Mouse (Mus musculus) cerebellum, postnatal 4 days (tissue): ENCODE measurements around the gene Ythdf2.
"Not testable (repeated sequence)": the region's sequence is repeated elsewhere in the genome, so short reads cannot be mapped to it uniquely, and the experiment has no call there.

Experiments
- DNase-seq, 2 experiments: peaks; one replicate each; pipeline ENCODE4 v3.0.0; 2022; ENCODE audit warnings: low spot score in 2 of 2, mixed read lengths in 1 of 2

Gene Ythdf2

GRCm38 (mm10) chr4:132211953-132212734, at the start of gene Ythdf2:
Gene Ythdf2, minus strand, starts transcription at chr4:132212303.
- DNase-seq, result peak; percentile 97 to 99

GRCm38 (mm10) chr4:132260404-132261379, 48.6 kb upstream of the Ythdf2 start:
- DNase-seq, result peak in 1 of 2 experiments; percentile 43

- no peak for DNase-seq
Observed at GRCm38 (mm10) chr4:132259248-132259647, 47.1 kb upstream of the Ythdf2 start.

- no peak for DNase-seq
Observed at GRCm38 (mm10) chr4:132256384-132256783, 44.3 kb upstream of the Ythdf2 start.

GRCm38 (mm10) chr4:132254986-132255385, 42.9 kb upstream of the Ythdf2 start:
- DNase-seq, result no peak

- DNase-seq, result no peak
Observed at GRCm38 (mm10) chr4:132253622-132254021, 41.5 kb upstream of the Ythdf2 start.

- DNase-seq, result no peak
Observed at GRCm38 (mm10) chr4:132253128-132253527, 41.0 kb upstream of the Ythdf2 start.

GRCm38 (mm10) chr4:132251596-132251995, 39.5 kb upstream of the Ythdf2 start:
- no peak for DNase-seq

- no peak for DNase-seq
Observed at GRCm38 (mm10) chr4:132247451-132247997, 35.4 kb upstream of the Ythdf2 start.

- no peak for DNase-seq
Observed at GRCm38 (mm10) chr4:132245643-132246042, 33.5 kb upstream of the Ythdf2 start.

- no peak for DNase-seq
Observed at GRCm38 (mm10) chr4:132241208-132241607, 29.1 kb upstream of the Ythdf2 start.

- DNase-seq, result no peak
Observed at GRCm38 (mm10) chr4:132240367-132240766, 28.3 kb upstream of the Ythdf2 start.

GRCm38 (mm10) chr4:132238356-132238755, 26.3 kb upstream of the Ythdf2 start:
- no peak for DNase-seq

- no peak for DNase-seq
Observed at GRCm38 (mm10) chr4:132234710-132235109, 22.6 kb upstream of the Ythdf2 start.

- no peak for DNase-seq
Observed at GRCm38 (mm10) chr4:132230422-132230821, 18.3 kb upstream of the Ythdf2 start.

GRCm38 (mm10) chr4:132222001-132222400, 9.9 kb upstream of the Ythdf2 start:
- not testable (repeated sequence) for DNase-seq

- DNase-seq, result not testable (repeated sequence)
Observed at GRCm38 (mm10) chr4:132218439-132218838, 6.3 kb upstream of the Ythdf2 start.

GRCm38 (mm10) chr4:132217781-132218180, 5.7 kb upstream of the Ythdf2 start:
- DNase-seq, result no peak

GRCm38 (mm10) chr4:132216602-132217001, 4.5 kb upstream of the Ythdf2 start:
- DNase-seq, result no peak

- DNase-seq, result no peak
Observed at GRCm38 (mm10) chr4:132214847-132215246, 2.7 kb upstream of the Ythdf2 start.

- DNase-seq, result peak in 1 of 2 experiments; percentile 25
Observed at GRCm38 (mm10) chr4:132211091-132211942, 786 bp downstream of the Ythdf2 start.
